Mouse (Mus musculus): ENCODE measurements around the gene Angptl2. TPM values are rescaled to one million over a fixed set of nuclear protein-coding genes. Genes with fewer than 3 reads are reported as not detected.
A peak's percentile ranks its signal among the peaks of the same experiment; 100 is the strongest.

The Angptl2 gene
- polyA plus RNA-seq, 1 experiment from 2014 or later, result 33.8 TPM

GRCm38 (mm10) chr2:33231788-33232187 lies 15.9 kb downstream of the Angptl2 start:
- Histone ChIP-seq H3K4me3 (ENCODE audit: low read depth, low read length) (no peak overlapping the region), H3K27ac (ENCODE audit: low read length) (no peak overlapping the region), H3K27me3 (replicated peaks; ENCODE audit: insufficient read depth, low read length) (no peaks in the 10 kb centered on the region), H3K4me1 (ENCODE audit: insufficient read depth, low read depth, low read length) (0 out of 2 replicates have a peak, but pooled peaks cover 3% of the 10 kb centered on the region), H3K36me3 (ENCODE audit: insufficient read depth, low read length) (no peaks in the 10 kb centered on the region), H3K9me3 (ENCODE audit: low read length) (no peaks in the 10 kb centered on the region), H3K9ac (replicated peaks; ENCODE audit: low read depth) (no peak overlapping the region), H3K4me2 (replicated peaks; ENCODE audit: low read depth, low read length) (no peak overlapping the region)
- TF ChIP-seq CTCF (IDR thresholded peaks at IDR 0.05), result no peak
- no peak for TF ChIP-seq EP300 (IDR thresholded peaks at IDR 0.05)
- WGBS, result 76% methylated on average over 2 of the region's 2 CpGs
- DNase-seq (ENCODE audit: low spot score) (no peak), ATAC-seq (no peak)

- TF ChIP-seq EP300 (IDR thresholded peaks at IDR 0.05) (no peak), CTCF (IDR thresholded peaks at IDR 0.05) (no peak)
- Histone ChIP-seq H3K4me1 (ENCODE audit: insufficient read depth, low read depth, low read length) (0 out of 2 replicates have a peak, but pooled peaks cover 3% of the 10 kb centered on the region), H3K9me3 (ENCODE audit: low read length) (no peaks in the 10 kb centered on the region), H3K27me3 (replicated peaks; ENCODE audit: insufficient read depth, low read length) (no peaks in the 10 kb centered on the region), H3K36me3 (ENCODE audit: insufficient read depth, low read length) (no peaks in the 10 kb centered on the region), H3K4me2 (replicated peaks; ENCODE audit: low read depth, low read length) (no peak overlapping the region), H3K27ac (ENCODE audit: low read length) (no peak overlapping the region), H3K4me3 (ENCODE audit: low read depth, low read length) (no peak overlapping the region), H3K9ac (replicated peaks; ENCODE audit: low read depth) (no peak overlapping the region)
- no peak for DNase-seq (ENCODE audit: low spot score)
- WGBS, result 73% methylated on average over 6 of the region's 6 CpGs
- no peak for ATAC-seq
Measured at GRCm38 (mm10) chr2:33232782-33233570, 17.1 kb downstream of the Angptl2 start.

- Histone ChIP-seq H3K4me1 (ENCODE audit: insufficient read depth, low read depth, low read length) (0 out of 2 replicates have a peak, but pooled peaks cover 3% of the 10 kb centered on the region), H3K4me3 (ENCODE audit: low read depth, low read length) (no peak overlapping the region), H3K4me2 (replicated peaks; ENCODE audit: low read depth, low read length) (no peak overlapping the region), H3K36me3 (ENCODE audit: insufficient read depth, low read length) (no peaks in the 10 kb centered on the region), H3K27me3 (replicated peaks; ENCODE audit: insufficient read depth, low read length) (no peaks in the 10 kb centered on the region), H3K27ac (ENCODE audit: low read length) (no peak overlapping the region), H3K9ac (replicated peaks; ENCODE audit: low read depth) (no peak overlapping the region), H3K9me3 (ENCODE audit: low read length) (no peaks in the 10 kb centered on the region)
- DNase-seq (ENCODE audit: low spot score) (no peak), ATAC-seq (no peak)
- no peak for TF ChIP-seq EP300 (IDR thresholded peaks at IDR 0.05)
- TF ChIP-seq CTCF (IDR thresholded peaks at IDR 0.05), result no peak
- 85% methylated on average over 5 of the region's 5 CpGs for WGBS
Measured at GRCm38 (mm10) chr2:33233856-33234255, 18.0 kb downstream of the Angptl2 start.

- DNase-seq (ENCODE audit: low spot score), result no peak
- ATAC-seq, result no peak
- H3K4me1 ChIP-seq (ENCODE audit: insufficient read depth, low read depth, low read length), result 0 out of 2 replicates have a peak, but pooled peaks cover 3% of the 10 kb centered on the region
- peak; percentile 52 for TF ChIP-seq CTCF (IDR thresholded peaks at IDR 0.05)
- TF ChIP-seq EP300 (IDR thresholded peaks at IDR 0.05), result no peak
- no peaks in the 10 kb centered on the region for H3K36me3 ChIP-seq (ENCODE audit: insufficient read depth, low read length)
- H3K27ac ChIP-seq (ENCODE audit: low read length), result no peak overlapping the region
- H3K9ac ChIP-seq (replicated peaks; ENCODE audit: low read depth), result no peak overlapping the region
- H3K4me2 ChIP-seq (replicated peaks; ENCODE audit: low read depth, low read length), result no peak overlapping the region
- no peaks in the 10 kb centered on the region for H3K9me3 ChIP-seq (ENCODE audit: low read length)
- WGBS, result 86% methylated on average over 4 of the region's 4 CpGs
- no peaks in the 10 kb centered on the region for H3K27me3 ChIP-seq (replicated peaks; ENCODE audit: insufficient read depth, low read length)
- no peak overlapping the region for H3K4me3 ChIP-seq (ENCODE audit: low read depth, low read length)
Measured at GRCm38 (mm10) chr2:33234848-33235247, 19.0 kb downstream of the Angptl2 start.

GRCm38 (mm10) chr2:33237581-33237980 lies 21.7 kb downstream of the Angptl2 start:
- no peak overlapping the region for H3K27ac ChIP-seq (ENCODE audit: low read length)
- ATAC-seq (no peak), DNase-seq (ENCODE audit: low spot score) (no peak)
- 66% methylated on average over 6 of the region's 6 CpGs for WGBS
- TF ChIP-seq EP300 (IDR thresholded peaks at IDR 0.05), result no peak
- no peak for TF ChIP-seq CTCF (IDR thresholded peaks at IDR 0.05)
- H3K27me3 ChIP-seq (replicated peaks; ENCODE audit: insufficient read depth, low read length), result no peaks in the 10 kb centered on the region
- no peaks in the 10 kb centered on the region for H3K36me3 ChIP-seq (ENCODE audit: insufficient read depth, low read length)
- no peak overlapping the region for H3K4me3 ChIP-seq (ENCODE audit: low read depth, low read length)
- 0 out of 2 replicates have a peak, but pooled peaks cover 3% of the 10 kb centered on the region for H3K4me1 ChIP-seq (ENCODE audit: insufficient read depth, low read depth, low read length)
- no peak overlapping the region for H3K4me2 ChIP-seq (replicated peaks; ENCODE audit: low read depth, low read length)
- no peaks in the 10 kb centered on the region for H3K9me3 ChIP-seq (ENCODE audit: low read length)
- H3K9ac ChIP-seq (replicated peaks; ENCODE audit: low read depth), result no peak overlapping the region

- no peak overlapping the region for H3K4me3 ChIP-seq (ENCODE audit: low read depth, low read length)
- no peak overlapping the region for H3K9ac ChIP-seq (replicated peaks; ENCODE audit: low read depth)
- H3K27me3 ChIP-seq (replicated peaks; ENCODE audit: insufficient read depth, low read length), result no peaks in the 10 kb centered on the region
- H3K36me3 ChIP-seq (ENCODE audit: insufficient read depth, low read length), result no peaks in the 10 kb centered on the region
- no peak for TF ChIP-seq EP300 (IDR thresholded peaks at IDR 0.05)
- TF ChIP-seq CTCF (IDR thresholded peaks at IDR 0.05), result no peak
- H3K4me1 ChIP-seq (ENCODE audit: insufficient read depth, low read depth, low read length), result no peaks in the 10 kb centered on the region
- WGBS, result 75% methylated on average over 6 of the region's 6 CpGs
- H3K4me2 ChIP-seq (replicated peaks; ENCODE audit: low read depth, low read length), result no peak overlapping the region
- H3K27ac ChIP-seq (ENCODE audit: low read length), result no peak overlapping the region
- ATAC-seq, result no peak
- no peak for DNase-seq (ENCODE audit: low spot score)
- H3K9me3 ChIP-seq (ENCODE audit: low read length), result no peaks in the 10 kb centered on the region
Measured at GRCm38 (mm10) chr2:33244880-33245279, 29.0 kb downstream of the Angptl2 start.

Measured in lung, postnatal 0 days (tissue).